Mouse (Mus musculus): ENCODE results near the gene Rspry1.

Rspry1 gene

DNA sequence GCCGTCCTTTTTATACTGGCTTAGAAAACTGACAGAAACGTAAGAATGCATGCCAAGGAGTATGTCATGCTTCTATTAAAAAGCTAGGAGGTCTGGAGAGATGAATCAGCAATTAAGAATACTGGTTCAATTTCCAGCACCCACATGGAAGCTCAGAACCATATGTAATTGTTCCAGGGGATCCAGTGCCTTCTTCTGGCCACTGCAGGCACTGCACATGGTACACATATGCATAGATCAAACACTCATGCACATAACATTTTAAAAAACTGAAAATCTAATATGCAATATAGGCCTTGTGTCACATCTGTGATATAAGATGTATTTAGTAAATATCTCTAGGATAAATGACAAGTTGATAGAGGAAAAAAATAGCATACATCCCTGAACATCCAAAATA, 56.3 kb downstream of the Rspry1 start:
- no peaks in the 10 kb centered on the region for H3K4me1 ChIP-seq (replicated peaks; ENCODE audit: low read depth, low read length)
- H3K36me3 ChIP-seq (ENCODE audit: insufficient read depth, low read length): peaks cover 22% of the 10 kb centered on the region
- TF ChIP-seq POU5F1 (IDR thresholded peaks at IDR 0.05; ENCODE audit: borderline replicate concordance, low read length) (no peak), NANOG (IDR thresholded peaks at IDR 0.05; ENCODE audit: borderline replicate concordance, low read length) (no peak), CTCF (conservative IDR thresholded peaks at IDR 0.05; ENCODE audit: low read length) (peak; percentile 41)
- H3K4me3 ChIP-seq (replicated peaks; ENCODE audit: low read length): no peak overlapping the region
- no peaks in the 10 kb centered on the region for H3K9me3 ChIP-seq (ENCODE audit: low read length)
- H3K27me3 ChIP-seq (ENCODE audit: insufficient read depth, low read length): no peaks in the 10 kb centered on the region

DNA sequence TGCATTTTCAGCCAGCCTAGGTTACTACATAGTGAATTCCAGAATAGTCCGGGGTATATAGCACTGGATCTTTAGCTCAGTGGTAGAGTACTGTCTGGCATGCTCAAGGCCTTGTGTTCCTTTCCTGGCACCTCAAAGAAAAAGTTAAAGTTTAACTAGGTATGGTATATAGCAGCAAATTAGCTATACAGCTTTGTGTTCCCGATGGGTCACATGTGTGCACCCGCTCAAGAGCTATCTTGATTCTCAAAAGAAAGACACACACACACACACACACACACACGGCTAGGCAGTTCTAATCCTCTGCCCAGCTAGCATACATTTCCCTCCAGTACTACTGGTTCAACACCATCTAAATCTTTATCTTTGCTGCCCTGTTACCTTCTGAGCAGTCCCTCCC, 58.7 kb downstream of the Rspry1 start:
- TF ChIP-seq POU5F1 (IDR thresholded peaks at IDR 0.05; ENCODE audit: borderline replicate concordance, low read length) (no peak), NANOG (IDR thresholded peaks at IDR 0.05; ENCODE audit: borderline replicate concordance, low read length) (no peak), CTCF (conservative IDR thresholded peaks at IDR 0.05; ENCODE audit: low read length) (no peak)
- no peak overlapping the region for H3K4me3 ChIP-seq (replicated peaks; ENCODE audit: low read length)
- H3K4me1 ChIP-seq (replicated peaks; ENCODE audit: low read depth, low read length): no peaks in the 10 kb centered on the region
- peaks cover 9% of the 10 kb centered on the region; the same call in 1 of the 2 replicates for H3K36me3 ChIP-seq (ENCODE audit: insufficient read depth, low read length)
- H3K27me3 ChIP-seq (ENCODE audit: insufficient read depth, low read length): no peaks in the 10 kb centered on the region
- H3K9me3 ChIP-seq (ENCODE audit: low read length): no peaks in the 10 kb centered on the region

DNA sequence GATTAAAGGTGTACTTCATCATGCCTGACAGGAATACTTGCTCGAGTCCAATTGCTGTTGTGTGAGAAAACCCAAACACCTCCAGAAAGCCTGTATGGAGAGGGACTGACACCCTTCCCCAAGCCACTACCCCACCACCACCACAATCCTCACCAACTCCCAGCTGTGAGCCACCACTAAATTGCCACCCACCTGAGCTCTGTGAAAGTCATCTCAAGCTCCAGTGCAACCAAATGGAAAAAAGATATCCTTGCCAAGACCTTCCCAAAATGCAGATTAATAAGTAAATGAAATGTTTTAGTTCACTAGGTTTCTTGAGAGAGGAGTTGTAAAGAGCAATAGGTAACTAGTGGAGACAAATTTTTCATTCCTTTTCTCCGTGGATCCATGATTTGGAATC, 63.0 kb downstream of the Rspry1 start:
- Histone ChIP-seq H3K36me3 (ENCODE audit: insufficient read depth, low read length) (no peaks in the 10 kb centered on the region), H3K27me3 (ENCODE audit: insufficient read depth, low read length) (peaks cover 9% of the 10 kb centered on the region), H3K4me1 (replicated peaks; ENCODE audit: low read depth, low read length) (peaks cover 12% of the 10 kb centered on the region), H3K9me3 (ENCODE audit: low read length) (no peaks in the 10 kb centered on the region), H3K4me3 (replicated peaks; ENCODE audit: low read length) (no peak overlapping the region)
- TF ChIP-seq CTCF (conservative IDR thresholded peaks at IDR 0.05; ENCODE audit: low read length): no peak
- no peak for TF ChIP-seq POU5F1 (IDR thresholded peaks at IDR 0.05; ENCODE audit: borderline replicate concordance, low read length)

DNA sequence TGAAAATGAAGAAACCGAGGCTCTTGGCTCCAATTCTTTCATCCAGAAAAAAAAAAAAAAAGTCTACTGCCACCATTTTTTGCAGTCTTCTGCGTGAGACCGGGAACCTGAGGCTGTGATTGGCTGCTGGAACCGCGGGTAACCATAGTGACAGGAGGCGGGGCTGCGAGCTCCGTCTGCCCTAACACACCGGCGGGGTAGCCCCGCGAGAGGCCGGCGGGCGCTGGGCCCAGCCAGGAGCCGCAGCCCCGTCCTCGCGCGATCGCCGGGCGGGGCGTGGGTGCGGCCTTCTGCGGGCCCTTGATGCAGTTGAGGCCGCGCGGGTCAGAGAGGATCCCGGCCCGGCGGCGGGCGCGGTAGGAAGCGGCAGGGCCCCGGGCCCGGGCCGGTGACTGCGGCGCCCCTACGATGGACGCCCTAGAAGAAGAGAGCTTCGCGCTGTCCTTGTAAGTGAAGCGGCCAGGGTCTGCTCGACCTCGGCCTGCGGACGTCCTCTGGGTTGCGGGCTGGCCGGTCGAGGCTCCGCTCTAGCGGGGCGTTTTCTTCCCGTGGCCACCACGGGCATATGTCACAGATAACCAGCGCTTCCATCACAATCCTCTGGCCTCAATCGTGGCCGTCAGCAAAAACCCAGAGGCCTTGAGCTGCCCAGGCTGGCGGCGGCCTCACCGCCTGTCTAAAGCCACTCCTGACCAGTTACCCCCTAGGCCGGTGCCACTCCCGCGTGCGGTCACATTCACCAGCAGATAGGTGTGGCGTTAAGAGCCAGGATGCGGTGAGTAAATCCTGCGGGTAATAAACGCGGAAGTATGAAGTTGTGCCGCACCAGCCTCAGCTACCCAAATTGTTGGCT, 64.9 kb downstream of the Rspry1 start, which contains the start of gene Arl2bp:
TSS of gene Arl2bp (plus strand) at position 145 of the 853 bp plus-strand sequence.
- H3K4me3 ChIP-seq (replicated peaks; ENCODE audit: low read length): peak within 1 kb of the TSS; percentile 92
- H3K36me3 ChIP-seq (ENCODE audit: insufficient read depth, low read length): peaks cover 5% of the 10 kb centered on the region
- no peak for TF ChIP-seq NANOG (IDR thresholded peaks at IDR 0.05; ENCODE audit: borderline replicate concordance, low read length)
- TF ChIP-seq POU5F1 (IDR thresholded peaks at IDR 0.05; ENCODE audit: borderline replicate concordance, low read length): no peak
- TF ChIP-seq CTCF (conservative IDR thresholded peaks at IDR 0.05; ENCODE audit: low read length): no peak
- H3K27me3 ChIP-seq (ENCODE audit: insufficient read depth, low read length): peaks cover 9% of the 10 kb centered on the region
- H3K4me1 ChIP-seq (replicated peaks; ENCODE audit: low read depth, low read length): peaks cover 12% of the 10 kb centered on the region
- no peaks in the 10 kb centered on the region for H3K9me3 ChIP-seq (ENCODE audit: low read length)

DNA sequence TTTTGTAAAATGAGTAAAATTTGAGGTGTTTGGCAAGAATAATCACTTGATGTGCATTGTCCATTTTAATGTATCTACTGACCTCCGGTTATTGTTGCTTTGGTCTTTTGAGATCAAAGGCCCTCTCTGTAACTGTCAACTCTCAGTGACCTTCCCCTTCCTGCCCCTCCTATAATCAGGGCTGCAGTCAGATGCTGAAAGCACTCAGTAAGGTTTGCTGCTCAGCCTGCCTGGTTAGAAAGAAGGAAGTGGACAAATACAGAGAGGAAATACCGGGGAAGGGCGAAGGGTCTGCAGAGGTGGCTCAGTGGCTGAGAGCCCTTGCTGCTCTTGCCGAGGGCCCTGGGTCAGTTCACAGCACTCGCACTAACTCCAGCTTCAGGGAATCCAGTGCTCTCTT, 72.6 kb downstream of the Rspry1 start:
- Histone ChIP-seq H3K27me3 (ENCODE audit: insufficient read depth, low read length) (no peaks in the 10 kb centered on the region), H3K9me3 (ENCODE audit: low read length) (no peaks in the 10 kb centered on the region), H3K36me3 (ENCODE audit: insufficient read depth, low read length) (peaks cover 35% of the 10 kb centered on the region), H3K4me3 (replicated peaks; ENCODE audit: low read length) (no peak overlapping the region), H3K4me1 (replicated peaks; ENCODE audit: low read depth, low read length) (no peaks in the 10 kb centered on the region)
- TF ChIP-seq CTCF (conservative IDR thresholded peaks at IDR 0.05; ENCODE audit: low read length): no peak
- TF ChIP-seq POU5F1 (IDR thresholded peaks at IDR 0.05; ENCODE audit: borderline replicate concordance, low read length): no peak
- no peak for TF ChIP-seq NANOG (IDR thresholded peaks at IDR 0.05; ENCODE audit: borderline replicate concordance, low read length)

DNA sequence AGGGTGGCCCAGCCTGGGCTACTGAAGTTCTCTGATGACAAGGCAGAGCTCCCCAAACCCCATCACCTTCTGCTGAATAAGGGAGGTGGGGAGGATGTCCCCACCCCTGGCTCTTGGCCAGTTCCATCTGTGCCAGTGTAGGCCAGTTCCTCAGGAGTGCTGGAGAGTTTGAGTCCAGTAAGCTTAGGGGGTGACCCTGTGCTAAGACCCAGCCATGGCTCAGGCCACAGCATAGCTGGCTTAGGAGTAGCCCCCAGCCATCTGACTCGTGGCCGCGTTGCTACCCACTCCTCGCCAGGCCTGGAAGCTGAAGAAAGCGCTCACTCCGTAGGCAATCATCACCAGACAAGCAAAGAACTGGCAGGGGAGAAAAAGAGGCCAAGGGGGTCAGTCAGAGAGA, 74.2 kb downstream of the Rspry1 start:
- no peak for TF ChIP-seq NANOG (IDR thresholded peaks at IDR 0.05; ENCODE audit: borderline replicate concordance, low read length)
- TF ChIP-seq POU5F1 (IDR thresholded peaks at IDR 0.05; ENCODE audit: borderline replicate concordance, low read length): no peak
- TF ChIP-seq CTCF (conservative IDR thresholded peaks at IDR 0.05; ENCODE audit: low read length): no peak
- no peaks in the 10 kb centered on the region for H3K4me1 ChIP-seq (replicated peaks; ENCODE audit: low read depth, low read length)

DNA sequence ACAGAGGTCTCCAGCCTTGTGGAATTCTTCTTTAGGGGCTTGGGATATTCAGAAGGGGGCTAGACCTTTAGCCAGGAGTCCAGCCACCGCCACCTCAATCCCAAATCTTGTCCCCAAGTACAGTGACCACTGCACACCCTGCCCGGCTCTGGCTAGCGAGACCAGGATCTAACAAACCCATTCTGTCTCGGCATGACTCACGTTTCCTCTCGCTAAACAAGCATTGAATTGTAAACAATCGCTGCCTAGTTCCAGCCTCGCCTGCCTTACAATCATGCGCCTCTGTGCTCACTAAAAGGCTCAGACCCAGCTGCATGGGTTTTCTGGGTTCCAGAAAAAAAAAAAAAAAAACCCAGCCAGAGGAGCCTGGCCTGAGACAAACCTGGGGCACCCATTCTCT, 76.8 kb downstream of the Rspry1 start:
- peaks cover 11% of the 10 kb centered on the region for H3K36me3 ChIP-seq (ENCODE audit: insufficient read depth, low read length)
- H3K4me1 ChIP-seq (replicated peaks; ENCODE audit: low read depth, low read length): no peaks in the 10 kb centered on the region
- H3K9me3 ChIP-seq (ENCODE audit: low read length): peaks cover 10% of the 10 kb centered on the region
- no peaks in the 10 kb centered on the region for H3K27me3 ChIP-seq (ENCODE audit: insufficient read depth, low read length)
- TF ChIP-seq CTCF (conservative IDR thresholded peaks at IDR 0.05; ENCODE audit: low read length) (no peak), POU5F1 (IDR thresholded peaks at IDR 0.05; ENCODE audit: borderline replicate concordance, low read length) (no peak), NANOG (IDR thresholded peaks at IDR 0.05; ENCODE audit: borderline replicate concordance, low read length) (no peak)
- H3K4me3 ChIP-seq (replicated peaks; ENCODE audit: low read length): no peak overlapping the region

More for the DNA sequence above, 74.2 kb downstream of the Rspry1 start:
- Histone ChIP-seq H3K27me3 (ENCODE audit: insufficient read depth, low read length) (no peaks in the 10 kb centered on the region), H3K9me3 (ENCODE audit: low read length) (peaks cover 10% of the 10 kb centered on the region), H3K4me3 (replicated peaks; ENCODE audit: low read length) (no peak overlapping the region), H3K36me3 (ENCODE audit: insufficient read depth, low read length) (peaks cover 32% of the 10 kb centered on the region)

DNA sequence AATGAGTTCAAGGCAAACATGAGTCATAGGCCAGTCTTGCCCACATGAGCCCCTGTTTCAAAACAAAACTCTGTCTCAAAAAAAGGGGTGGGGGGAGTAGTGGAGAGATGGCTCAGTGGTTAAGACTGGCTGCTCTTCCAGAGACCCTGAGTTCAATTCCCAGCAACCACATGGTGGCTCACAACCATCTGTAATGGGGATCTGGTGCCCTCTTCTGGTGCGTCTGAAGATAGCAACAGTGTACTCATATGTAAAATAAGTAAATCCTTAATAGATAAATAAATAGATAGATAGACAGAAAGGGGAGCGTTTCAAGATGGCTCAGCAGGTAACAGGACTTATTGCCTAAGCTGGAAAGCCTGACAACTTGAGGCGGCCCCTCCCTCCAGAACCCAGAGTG, 78.7 kb downstream of the Rspry1 start:
- Histone ChIP-seq H3K36me3 (ENCODE audit: insufficient read depth, low read length) (no peaks in the 10 kb centered on the region), H3K9me3 (ENCODE audit: low read length) (peaks cover 10% of the 10 kb centered on the region), H3K4me3 (replicated peaks; ENCODE audit: low read length) (no peak overlapping the region), H3K27me3 (ENCODE audit: insufficient read depth, low read length) (no peaks in the 10 kb centered on the region), H3K4me1 (replicated peaks; ENCODE audit: low read depth, low read length) (no peaks in the 10 kb centered on the region)
- no peak for TF ChIP-seq POU5F1 (IDR thresholded peaks at IDR 0.05; ENCODE audit: borderline replicate concordance, low read length)
- TF ChIP-seq CTCF (conservative IDR thresholded peaks at IDR 0.05; ENCODE audit: low read length): peak; percentile 12; the same call in 1 of the 2 replicates
- no peak for TF ChIP-seq NANOG (IDR thresholded peaks at IDR 0.05; ENCODE audit: borderline replicate concordance, low read length)
